Mouse (Mus musculus) bone marrow, adult 2 months (tissue): ENCODE data around the gene Suclg2.

Experiments used
- CTCF ChIP-seq: fragments of 200-500 bp; IDR thresholded peaks from 2 replicates; pipeline ENCODE4 v1.5.1; 2011; ENCODE audit warnings: low read length, control low read depth; ENCODE audit not compliant: control insufficient read depth, insufficient read depth
- POLR2A ChIP-seq: fragments of 200-500 bp; IDR thresholded peaks from 2 replicates; pipeline ENCODE4 v1.6.1; 2011; ENCODE audit warnings: low read depth, mild to moderate bottlenecking, control low read depth, low read length, borderline replicate concordance; ENCODE audit not compliant: control insufficient read depth

- no peak for TF ChIP-seq CTCF
- TF ChIP-seq POLR2A, result no peak
Measured at GRCm38 (mm10) chr6:95649123-95649663, 69.4 kb downstream of the Suclg2 start.
